Mouse (Mus musculus) frontal cortex, postnatal 14 days (tissue): ENCODE measurements at regions not wholly inside any gene's neighbourhood (a gene's known extent, or its start where the extent isn't known, plus 50 kb on each side); places are given as distances from the start of the nearest gene placed in this dataset.

ENCODE experiments used
- DNase-seq, 2 experiments: peaks; one replicate each; pipeline ENCODE4 v3.0.0; 2022; ENCODE audit warnings: low spot score in 2 of 2

GRCm38 (mm10) chr3:149819081-149819480 lies 828.7 kb upstream of the Adgrl2 start:
- DNase-seq, result no peak

DNA sequence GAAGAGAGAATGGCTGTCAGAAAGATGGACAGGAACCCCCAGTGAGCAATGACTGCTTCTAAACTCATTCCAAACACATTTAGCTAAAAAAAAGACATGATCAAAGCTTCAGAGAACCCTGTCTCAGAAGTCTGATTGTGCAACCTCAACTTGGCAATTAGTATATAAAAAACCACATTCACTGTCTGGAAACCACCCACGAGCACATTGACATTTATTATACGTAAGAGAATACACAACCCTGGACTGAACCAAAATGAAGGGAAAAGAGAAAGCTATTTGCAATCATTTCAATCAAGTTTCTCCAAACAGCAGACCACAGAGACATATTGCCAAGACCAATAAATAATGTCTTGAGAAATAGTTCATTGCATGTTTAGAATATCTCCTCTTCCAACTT lies 820.7 kb upstream of the Adgrl2 start:
- DNase-seq, result no peak

- DNase-seq, result no peak
Observed at GRCm38 (mm10) chr3:149805345-149805744, 815.0 kb upstream of the Adgrl2 start.

DNA sequence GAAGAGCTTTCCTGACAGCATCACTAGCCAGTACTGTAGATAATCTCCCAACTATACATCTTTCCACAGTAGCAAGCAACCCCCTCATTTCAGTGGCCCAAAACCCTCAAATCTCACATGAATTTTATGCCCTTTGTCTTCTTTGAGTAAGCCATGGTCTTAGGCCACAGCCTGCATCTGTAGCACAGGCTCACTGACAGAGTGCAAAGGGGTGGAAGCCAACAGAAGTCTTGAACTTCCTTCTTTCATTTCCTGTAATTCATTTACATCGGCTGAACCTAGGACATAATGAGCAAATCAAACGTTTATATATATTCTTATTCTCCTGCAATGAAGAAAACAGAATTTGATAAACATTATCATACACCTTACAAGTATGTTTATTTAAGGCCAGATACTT lies 805.8 kb upstream of the Adgrl2 start:
- no peak for DNase-seq

DNA sequence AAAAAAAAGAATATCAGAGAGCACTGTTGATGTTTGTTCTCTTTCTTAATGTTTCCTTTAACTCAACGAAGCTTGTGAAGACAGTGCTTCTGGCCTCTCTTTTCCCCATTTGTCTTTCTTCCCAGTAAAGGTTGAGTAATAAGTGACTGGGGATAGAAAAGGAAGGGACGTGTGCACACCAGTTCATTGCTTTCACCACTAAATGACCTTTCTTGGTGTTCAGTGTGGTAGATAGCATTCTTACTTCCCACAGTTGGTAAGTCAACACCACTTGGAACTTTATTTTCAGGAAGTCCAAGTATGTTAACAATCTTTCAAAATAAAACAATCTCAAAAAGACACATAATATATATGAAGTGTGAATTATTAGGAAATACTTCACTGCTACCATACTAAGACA lies 801.2 kb upstream of the Adgrl2 start:
- no peak for DNase-seq

DNA sequence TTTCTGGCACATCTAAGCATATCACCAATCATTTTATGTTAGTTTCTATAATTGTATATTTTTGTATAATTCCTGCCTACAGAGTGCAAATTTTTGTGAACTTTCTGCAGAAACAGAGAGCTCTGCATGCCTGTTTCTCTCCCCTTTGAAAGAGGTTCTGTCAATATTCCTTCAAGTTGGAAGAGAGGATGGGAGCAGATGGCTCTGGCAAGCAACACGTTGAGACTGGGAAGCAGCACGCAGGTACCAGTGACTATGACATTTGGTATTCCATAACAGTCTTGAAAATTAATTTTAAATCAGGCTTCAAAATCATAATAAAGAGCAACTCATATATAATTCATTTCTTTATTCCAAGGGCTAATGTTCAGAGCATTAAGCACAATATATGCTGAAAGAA lies 795.7 kb upstream of the Adgrl2 start:
- no peak for DNase-seq

DNA sequence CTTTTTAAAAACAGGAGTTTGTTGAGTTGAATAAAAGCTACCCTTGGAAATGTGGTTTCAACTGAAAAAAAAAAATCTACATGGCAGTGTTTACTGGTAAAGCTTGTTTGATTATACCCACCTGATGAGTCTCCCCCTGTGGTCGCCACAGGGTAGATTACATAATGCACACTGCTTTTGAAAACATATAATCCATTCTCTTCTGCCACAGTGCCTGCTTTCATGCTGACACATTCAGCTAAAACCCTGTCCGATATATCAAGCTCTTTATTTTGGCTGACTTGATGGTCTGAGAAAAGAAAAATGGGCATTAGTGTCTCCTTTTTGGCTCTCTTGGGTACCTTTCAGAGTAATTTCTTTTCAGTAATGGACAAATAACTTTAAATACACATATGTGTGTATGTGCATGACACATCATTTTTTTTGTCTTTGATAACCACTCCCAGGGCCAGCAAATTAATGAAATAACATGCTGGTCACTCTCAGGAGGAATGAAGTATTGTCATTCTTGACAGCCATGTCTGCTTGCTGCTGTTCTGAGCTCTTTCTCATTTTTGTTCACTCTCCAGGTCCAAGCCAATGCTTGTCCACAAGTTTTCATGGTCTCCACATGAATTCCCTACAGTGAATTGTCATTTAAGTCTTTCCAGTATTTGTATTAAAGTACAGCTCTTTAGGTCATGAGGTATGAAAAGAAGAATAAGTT lies 793.7 kb upstream of the Adgrl2 start:
- no peak for DNase-seq

DNA sequence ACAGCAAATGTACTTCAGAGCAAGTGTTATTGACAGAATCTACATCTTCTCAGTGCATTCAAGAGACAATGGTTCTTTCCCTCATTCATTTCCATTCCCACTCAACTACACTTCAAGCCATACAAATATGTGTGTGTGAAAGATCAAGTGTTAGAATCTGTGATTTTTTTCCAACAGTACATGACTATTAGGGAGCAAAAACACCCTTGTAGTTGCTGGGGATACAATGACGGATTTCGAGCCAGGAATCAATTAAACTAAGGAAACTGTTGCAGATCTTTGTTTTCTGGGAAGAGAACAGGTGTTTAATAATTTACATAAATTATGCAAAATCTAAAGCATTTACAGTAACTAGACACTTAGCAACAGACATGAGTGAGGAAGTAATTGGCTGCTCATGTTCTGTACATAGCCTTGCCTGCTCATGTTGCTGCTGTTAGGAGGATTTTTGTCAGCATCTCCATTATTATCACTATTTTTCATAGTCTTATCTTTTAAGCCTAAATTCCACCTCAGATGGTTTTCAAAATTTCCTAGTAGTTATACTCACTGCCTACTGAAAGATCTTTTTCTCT lies 777.6 kb upstream of the Adgrl2 start:
- DNase-seq, result no peak

- DNase-seq, result no peak
Observed at GRCm38 (mm10) chr3:149761245-149761644, 770.9 kb upstream of the Adgrl2 start.

DNA sequence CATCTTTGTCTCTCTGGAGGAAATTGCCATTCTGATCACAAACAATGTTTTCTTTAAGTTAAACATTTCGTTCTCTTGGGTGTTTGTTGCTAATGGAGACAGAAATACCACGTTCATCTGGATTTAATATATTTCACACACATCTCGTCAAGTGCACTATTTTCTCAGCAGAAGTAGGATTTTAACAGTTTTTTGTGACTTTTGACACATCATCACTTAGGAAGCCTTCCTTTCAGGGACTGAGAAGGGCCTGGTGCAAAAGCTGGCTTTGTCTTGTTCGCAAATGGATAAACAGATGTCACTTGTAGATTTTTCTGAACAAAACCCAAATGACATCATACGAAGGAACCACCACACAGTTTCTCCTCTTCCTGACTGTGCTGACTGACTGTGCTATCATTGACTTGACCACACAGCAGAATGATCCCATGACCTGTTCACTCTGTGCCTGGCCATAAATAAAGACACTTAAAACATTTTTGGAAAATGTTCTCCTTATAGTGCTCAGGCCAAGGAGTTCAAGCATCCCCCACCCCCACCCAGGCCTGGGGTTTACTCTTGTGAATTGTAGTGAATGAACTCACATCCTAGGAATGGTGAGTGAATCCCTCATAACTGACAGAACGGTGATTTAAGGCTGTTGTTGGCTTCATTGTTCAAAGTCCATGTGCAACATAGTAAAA lies 767.7 kb upstream of the Adgrl2 start:
- no peak for DNase-seq

DNA sequence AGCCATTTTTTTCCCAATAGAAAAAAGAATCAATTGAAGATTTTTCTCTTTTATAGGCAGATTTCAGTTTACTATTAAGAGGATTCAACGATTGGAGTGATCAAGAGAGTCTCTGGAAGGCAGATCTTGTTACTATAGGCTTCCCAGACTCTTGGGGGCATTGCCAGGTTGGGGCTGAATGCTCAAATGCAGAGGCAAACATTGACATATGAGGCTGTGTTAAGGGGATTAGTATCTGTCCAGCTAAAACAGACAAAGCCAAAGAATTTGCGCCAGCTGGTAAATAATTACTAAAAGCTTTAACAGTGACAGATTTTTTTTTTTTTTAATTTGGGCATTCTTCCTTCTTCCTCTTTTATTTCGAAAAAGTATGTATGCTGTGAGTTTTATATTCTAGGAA lies 745.7 kb upstream of the Adgrl2 start:
- DNase-seq, result no peak

- no peak for DNase-seq
Observed at GRCm38 (mm10) chr3:149726212-149726611, 735.9 kb upstream of the Adgrl2 start.

- no peak for DNase-seq
Observed at GRCm38 (mm10) chr3:149724879-149725278, 734.5 kb upstream of the Adgrl2 start.

- no peak for DNase-seq
Observed at GRCm38 (mm10) chr3:149721832-149722231, 731.5 kb upstream of the Adgrl2 start.

- DNase-seq, result no peak
Observed at GRCm38 (mm10) chr3:149720306-149720705, 730.0 kb upstream of the Adgrl2 start.

DNA sequence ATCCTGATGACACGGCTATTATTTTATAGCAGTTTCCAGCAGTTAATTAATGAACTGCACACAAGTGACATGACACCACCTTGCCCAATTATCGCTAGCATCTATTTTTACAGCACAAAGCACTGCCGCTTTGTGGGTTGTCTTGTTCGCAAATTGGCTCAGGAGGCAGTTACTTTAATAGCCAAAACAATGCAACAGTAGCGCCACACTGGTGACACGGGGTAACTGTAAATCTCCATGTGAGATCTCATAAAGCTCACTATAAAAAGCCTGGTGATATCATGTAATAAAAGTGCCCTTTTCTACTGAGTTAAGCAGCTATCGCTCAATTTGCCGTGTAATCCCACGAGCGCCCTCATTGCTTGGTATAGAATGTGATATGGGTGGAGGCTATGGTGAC lies 715.4 kb upstream of the Adgrl2 start:
- DNase-seq, result peak; percentile 9 to 14

GRCm38 (mm10) chr3:149705322-149705721 lies 715.0 kb upstream of the Adgrl2 start:
- DNase-seq, result no peak

GRCm38 (mm10) chr3:149704478-149704877 lies 714.1 kb upstream of the Adgrl2 start:
- no peak for DNase-seq

- DNase-seq, result no peak
Observed at GRCm38 (mm10) chr3:149683561-149683960, 693.2 kb upstream of the Adgrl2 start.

- no peak for DNase-seq
Observed at GRCm38 (mm10) chr3:149682246-149682645, 691.9 kb upstream of the Adgrl2 start.

GRCm38 (mm10) chr3:149673926-149674325 lies 683.6 kb upstream of the Adgrl2 start:
- DNase-seq, result no peak

GRCm38 (mm10) chr3:149664624-149665023 lies 674.3 kb upstream of the Adgrl2 start:
- no peak for DNase-seq

- DNase-seq, result no peak
Observed at GRCm38 (mm10) chr3:149638324-149638723, 648.0 kb upstream of the Adgrl2 start.
